Mouse (Mus musculus) left cerebral cortex, postnatal 10 days (tissue): ENCODE results near the gene Cyth3. TPM values are rescaled to one million over a fixed set of nuclear protein-coding genes. Genes with fewer than 3 reads are reported as not detected.

ENCODE experiments used
- DNase-seq, 2 experiments: peaks; one replicate each; pipeline ENCODE4 v3.0.0; 2021 to 2022; ENCODE audit warnings: low spot score in 2 of 2, mixed read lengths in 1 of 2; ENCODE audit errors: extremely low spot score in 1 of 2
- intact Hi-C: fragments of 180-260 bp; cut with DNase I; formaldehyde crosslinking; loops from one replicate; pipeline ENCODE4 v1.15.1; 2025
- total RNA-seq, 2 experiments: library from RNA; stranded (reverse); gene quantifications; 2 replicates each; pipeline ENCODE4 v1.2.3; 2021

The Cyth3 gene
- 10 to 100 TPM; 67.7 to 71.2 TPM for total RNA-seq

- intact Hi-C loops: loop anchor here (5.0 kb wide), 1 partner anchor 40 kb away; no protein-coding TSS in a partner anchor
- DNase-seq: peak; percentile 89 to 93
Measured at GRCm38 (mm10) chr5:143621893-143622622, at the start of gene Cyth3. Cyth3 (plus strand) TSS chr5:143622447.

- no peak for DNase-seq
- intact Hi-C loops: no loop called here
Measured at GRCm38 (mm10) chr5:143573067-143573466, 49.2 kb upstream of the Cyth3 start.

GRCm38 (mm10) chr5:143574261-143575178 lies 47.7 kb upstream of the Cyth3 start:
- DNase-seq: peak in 1 of 2 experiments; percentile 45
- intact Hi-C loops: no loop called here

- DNase-seq: no peak
Measured at GRCm38 (mm10) chr5:143579537-143580203, 42.6 kb upstream of the Cyth3 start.

GRCm38 (mm10) chr5:143580982-143581381 lies 41.3 kb upstream of the Cyth3 start:
- no peak for DNase-seq
- intact Hi-C loops: loop anchor here (5.0 kb wide), 1 partner anchor 41 kb away; the partner anchor contains the start of gene Cyth3

More at GRCm38 (mm10) chr5:143579537-143580203, 42.6 kb upstream of the Cyth3 start:
- intact Hi-C loops: loop anchor here (5.0 kb wide), 1 partner anchor 43 kb away; the partner anchor contains the start of gene Cyth3

GRCm38 (mm10) chr5:143581874-143582273 lies 40.4 kb upstream of the Cyth3 start:
- peak in 1 of 2 experiments; percentile 41 for DNase-seq
- intact Hi-C loops: loop anchor here (5.0 kb wide), 1 partner anchor 40 kb away; the partner anchor contains the start of gene Cyth3

- no peak for DNase-seq
- intact Hi-C loops: loop anchor here (5.0 kb wide), 1 partner anchor 39 kb away; the partner anchor contains the start of gene Cyth3
Measured at GRCm38 (mm10) chr5:143583081-143583480, 39.2 kb upstream of the Cyth3 start.

DNA sequence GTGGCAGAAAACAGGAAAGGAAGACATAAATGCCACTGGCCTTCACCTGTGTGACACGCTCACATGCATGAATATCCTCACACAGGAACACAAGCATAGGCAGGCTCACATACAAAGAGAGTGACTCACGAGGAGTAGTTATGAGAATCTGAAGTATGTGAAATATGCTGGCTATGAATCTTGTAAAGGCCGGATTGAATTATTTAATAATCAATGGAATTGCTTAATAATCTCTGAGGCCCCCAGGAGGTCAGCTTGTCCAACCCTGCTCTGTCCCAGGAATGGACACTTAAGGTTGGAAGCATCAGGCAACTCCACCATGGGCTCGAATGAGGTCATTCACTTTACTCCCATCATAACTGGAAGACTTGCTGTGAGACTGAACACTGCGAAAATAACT lies 37.3 kb upstream of the Cyth3 start:
- intact Hi-C loops: loop anchor here (5.0 kb wide), 1 partner anchor 37 kb away; the partner anchor contains the start of gene Cyth3
- no peak for DNase-seq

DNA sequence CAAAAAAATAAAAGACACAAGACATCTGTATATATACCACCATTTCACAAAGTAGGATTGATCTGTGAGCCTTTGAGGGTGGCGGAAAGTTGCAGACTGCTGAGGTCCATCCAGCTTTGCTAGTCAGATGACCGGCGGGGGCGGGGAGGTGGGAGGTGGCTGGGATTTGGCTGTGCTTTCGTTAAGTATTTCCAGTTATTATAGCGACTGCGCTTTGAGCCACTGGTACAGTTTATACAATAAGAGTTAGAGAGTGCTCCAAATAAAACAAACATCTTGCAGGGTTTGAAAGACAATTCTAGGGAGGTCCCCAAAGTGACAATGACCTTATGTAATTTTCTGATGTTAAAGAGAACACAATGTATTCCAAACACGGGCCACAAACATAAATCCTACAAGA lies 35.9 kb upstream of the Cyth3 start:
- DNase-seq: peak in 1 of 2 experiments; percentile 47
- intact Hi-C loops: no loop called here

- intact Hi-C loops: no loop called here
- peak in 1 of 2 experiments; percentile 53 for DNase-seq
Measured at GRCm38 (mm10) chr5:143589108-143589507, 33.1 kb upstream of the Cyth3 start.

DNA sequence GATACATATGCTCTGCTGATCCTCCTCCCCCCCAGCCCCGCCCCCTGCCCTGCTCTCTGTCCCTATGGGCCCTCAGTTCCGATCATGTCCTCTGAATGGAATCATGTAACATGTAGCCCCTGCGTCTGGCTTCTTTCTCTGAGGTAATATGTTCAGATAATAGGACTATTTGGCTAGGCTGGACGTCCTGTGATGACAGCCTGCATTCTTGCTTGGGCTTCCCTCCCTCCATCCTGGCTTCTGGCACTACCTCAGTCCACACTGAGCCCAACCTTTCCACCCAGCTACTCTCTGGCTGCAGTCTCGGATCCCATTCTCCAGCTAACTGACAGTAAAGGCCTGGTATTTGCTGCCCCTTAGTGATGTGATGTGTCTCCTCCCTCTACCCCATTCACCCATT lies 29.3 kb upstream of the Cyth3 start:
- no peak for DNase-seq
- intact Hi-C loops: no loop called here

DNA sequence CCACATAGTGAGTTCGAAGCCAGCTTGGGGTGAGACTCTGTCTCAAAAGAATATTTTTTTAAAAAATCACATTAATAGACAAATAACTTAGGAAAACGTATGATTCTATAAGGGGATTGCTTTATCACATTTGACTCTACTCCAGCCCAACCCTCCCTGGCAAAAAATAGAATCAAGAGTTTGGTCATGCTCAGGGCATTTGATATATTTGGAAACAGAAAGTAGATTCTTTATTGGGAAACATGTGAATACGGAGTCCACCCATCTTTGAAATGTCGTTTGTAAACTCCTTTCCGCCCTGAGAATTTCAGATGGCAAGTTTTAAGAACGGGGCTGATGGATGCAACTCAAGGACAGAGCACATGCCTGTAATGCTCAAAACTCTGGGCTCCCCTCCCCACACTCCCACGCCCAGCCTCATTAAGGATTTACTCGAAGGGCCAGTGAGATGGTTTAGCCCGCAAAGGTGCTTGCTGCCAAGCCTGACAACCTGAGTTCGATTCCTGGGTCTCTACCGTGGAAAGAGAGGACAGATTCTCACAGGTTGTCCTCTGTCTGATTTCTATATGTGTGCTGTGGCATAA lies 28.6 kb upstream of the Cyth3 start:
- intact Hi-C loops: no loop called here
- DNase-seq: no peak

- no peak for DNase-seq
- intact Hi-C loops: no loop called here
Measured at GRCm38 (mm10) chr5:143594291-143595065, 27.8 kb upstream of the Cyth3 start.

DNA sequence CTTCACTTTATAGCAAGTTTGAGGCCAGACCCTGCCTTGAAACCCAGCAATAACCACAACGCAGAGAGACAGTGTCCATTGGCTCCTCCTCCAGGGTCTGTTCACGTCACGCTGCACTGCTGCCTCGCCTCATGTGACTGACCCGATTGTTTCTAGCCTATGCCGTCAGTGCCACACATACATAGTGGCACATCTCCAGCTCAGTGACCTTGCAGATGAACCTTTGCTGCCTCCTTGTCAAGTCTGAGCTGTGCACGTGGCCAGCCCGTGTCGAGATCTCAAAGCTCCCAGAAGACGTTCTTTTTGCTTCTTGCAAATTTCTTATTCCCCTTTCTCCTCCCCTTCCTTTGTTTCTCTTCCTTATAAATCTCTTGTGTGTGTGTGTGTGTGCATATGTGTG lies 20.2 kb upstream of the Cyth3 start:
- intact Hi-C loops: no loop called here
- DNase-seq: no peak

GRCm38 (mm10) chr5:143604157-143604774 lies 18.0 kb upstream of the Cyth3 start:
- DNase-seq: no peak

GRCm38 (mm10) chr5:143606756-143607155 lies 15.5 kb upstream of the Cyth3 start:
- no peak for DNase-seq
- intact Hi-C loops: no loop called here

More at GRCm38 (mm10) chr5:143604157-143604774, 18.0 kb upstream of the Cyth3 start:
- intact Hi-C loops: no loop called here

DNA sequence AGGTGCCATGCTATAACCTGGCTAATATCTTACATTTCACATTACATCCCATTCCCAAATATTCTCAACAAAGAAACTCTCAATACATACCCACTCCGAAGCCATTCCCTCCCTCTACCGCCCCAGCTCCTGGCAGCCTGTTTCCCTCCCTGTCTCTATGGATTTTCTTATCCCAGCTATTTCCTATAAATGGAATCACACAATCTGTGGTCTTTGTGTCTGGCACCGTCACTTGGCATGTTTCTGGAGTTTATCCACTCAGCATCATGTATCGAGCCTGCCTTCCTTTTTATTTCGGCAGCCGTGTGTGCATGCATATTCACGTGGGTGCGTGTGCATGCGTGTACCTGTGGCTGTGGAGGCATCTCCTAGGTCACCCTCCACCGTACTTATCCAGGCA lies 14.1 kb upstream of the Cyth3 start:
- DNase-seq: peak in 1 of 2 experiments; percentile 67

More for the DNA sequence above, 14.1 kb upstream of the Cyth3 start:
- intact Hi-C loops: no loop called here
